Mouse (Mus musculus) urinary bladder, postnatal 25 days (tissue): ENCODE results near the gene Ccdc18.
A peak's percentile ranks its signal among the peaks of the same experiment; 100 is the strongest.
"Not testable (repeated sequence)": the region's sequence is repeated elsewhere in the genome, so short reads cannot be mapped to it uniquely, and the experiment has no call there.

Source experiments
- DNase-seq: peaks from one replicate; pipeline ENCODE4 v3.0.0; 2022; ENCODE audit warnings: low spot score

The Ccdc18 gene

DNA sequence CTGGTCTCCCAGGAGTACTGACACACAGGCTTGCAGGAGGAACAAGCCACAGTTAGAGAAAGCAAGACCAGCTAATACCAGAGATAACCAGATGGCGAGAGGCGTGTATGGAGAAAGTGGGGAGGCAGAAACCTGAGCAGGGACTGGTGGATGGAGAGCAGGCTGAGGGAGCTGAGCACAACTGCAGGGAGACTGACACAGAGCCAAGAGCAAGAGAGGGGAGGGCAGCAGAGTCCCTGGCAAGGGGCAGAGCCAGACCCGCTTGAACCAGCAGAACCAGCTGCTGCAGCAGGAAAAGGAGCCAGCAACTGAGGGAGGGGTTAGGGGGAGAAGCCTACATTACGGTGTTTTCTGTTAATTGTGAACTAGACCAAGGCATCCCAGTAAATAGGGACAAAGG lies 130.0 kb downstream of the Ccdc18 start:
- DNase-seq = no peak

DNA sequence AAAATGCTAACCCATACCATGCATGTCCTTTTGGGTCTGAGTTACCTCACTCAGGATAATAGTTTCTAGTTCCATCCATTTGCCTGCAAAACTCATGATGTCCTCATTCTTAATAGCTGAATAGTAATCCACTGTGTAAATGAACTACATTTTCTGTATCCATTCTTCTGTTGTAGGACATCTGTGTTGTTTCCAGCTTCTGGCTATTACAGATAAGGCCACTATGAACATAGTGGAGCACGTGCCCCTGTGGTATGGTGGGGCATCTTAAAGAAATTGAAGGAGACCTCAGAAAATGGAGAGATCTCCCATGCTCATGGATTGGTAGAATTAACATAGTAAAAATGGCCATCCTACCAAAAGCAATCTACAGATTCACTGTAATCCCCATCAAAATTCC lies 131.1 kb downstream of the Ccdc18 start:
- not testable (repeated sequence) for DNase-seq

DNA sequence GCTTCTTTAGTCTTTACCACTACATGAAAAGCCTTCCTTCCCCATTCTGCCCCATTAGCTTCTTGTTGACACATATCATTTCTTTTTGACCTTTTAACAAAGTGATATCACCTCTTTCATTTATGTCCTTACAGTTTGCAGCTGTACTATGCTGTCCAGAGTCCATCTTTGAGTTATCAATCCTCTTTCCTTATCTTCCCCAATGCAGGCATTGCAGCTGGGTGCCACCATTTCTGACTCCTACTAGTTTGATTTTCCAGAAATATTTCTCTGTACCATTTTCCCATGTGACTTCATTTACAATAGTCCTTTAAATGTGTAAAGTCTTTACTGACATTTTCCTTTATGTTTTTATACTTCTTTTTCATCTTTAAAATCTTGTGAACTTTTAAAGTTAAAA lies 134.3 kb downstream of the Ccdc18 start:
- DNase-seq = no peak

DNA sequence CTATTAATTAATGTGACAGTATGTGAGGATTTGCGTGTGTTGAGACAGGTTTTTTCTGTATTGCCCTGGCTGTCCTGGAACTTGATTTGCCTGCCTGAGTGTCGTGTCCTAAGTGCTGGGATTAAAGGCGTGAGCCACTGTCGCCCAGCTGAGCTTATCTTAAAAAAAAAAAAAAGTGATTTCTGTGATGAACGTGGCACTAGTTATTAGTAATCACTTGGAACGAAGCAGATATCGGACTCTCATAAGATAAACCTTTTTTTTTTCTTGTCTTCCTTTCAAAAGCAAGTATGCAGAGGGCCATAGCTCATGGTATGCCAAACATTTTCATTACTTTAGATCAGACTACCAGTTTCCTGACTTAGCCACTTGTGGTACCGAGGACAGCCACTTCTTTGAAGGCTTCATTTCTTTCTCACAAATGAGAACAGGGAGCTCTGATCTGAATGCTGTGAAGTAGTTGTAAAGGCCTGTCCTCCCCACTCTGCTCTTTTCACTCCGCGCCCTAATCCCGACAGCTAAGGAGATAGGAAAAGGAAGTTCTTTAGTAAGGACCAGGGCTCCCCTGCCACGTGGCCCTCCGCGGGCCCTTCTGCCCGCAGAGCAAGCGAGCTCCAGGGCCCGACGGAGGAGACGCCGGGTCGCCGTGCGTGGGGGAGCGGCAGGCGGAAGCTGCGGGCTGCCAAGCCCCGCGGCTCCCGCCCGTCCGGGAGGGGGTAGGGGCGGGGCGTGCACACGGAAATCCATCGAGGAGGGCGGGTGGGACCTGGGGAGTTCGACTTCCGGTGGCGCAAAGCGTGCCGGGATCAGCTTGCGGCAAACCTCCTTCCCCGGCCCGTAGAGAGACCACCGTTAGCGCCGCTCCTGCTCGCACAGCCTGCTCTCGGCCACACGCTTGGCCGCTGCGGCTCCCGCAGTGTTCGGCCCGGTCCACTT lies 135.7 kb downstream of the Ccdc18 start, which contains the start of gene Dr1:
Dr1 (plus strand) TSS at position 771 of the 936 bp plus-strand sequence.
- DNase-seq = peak; percentile 80

DNA sequence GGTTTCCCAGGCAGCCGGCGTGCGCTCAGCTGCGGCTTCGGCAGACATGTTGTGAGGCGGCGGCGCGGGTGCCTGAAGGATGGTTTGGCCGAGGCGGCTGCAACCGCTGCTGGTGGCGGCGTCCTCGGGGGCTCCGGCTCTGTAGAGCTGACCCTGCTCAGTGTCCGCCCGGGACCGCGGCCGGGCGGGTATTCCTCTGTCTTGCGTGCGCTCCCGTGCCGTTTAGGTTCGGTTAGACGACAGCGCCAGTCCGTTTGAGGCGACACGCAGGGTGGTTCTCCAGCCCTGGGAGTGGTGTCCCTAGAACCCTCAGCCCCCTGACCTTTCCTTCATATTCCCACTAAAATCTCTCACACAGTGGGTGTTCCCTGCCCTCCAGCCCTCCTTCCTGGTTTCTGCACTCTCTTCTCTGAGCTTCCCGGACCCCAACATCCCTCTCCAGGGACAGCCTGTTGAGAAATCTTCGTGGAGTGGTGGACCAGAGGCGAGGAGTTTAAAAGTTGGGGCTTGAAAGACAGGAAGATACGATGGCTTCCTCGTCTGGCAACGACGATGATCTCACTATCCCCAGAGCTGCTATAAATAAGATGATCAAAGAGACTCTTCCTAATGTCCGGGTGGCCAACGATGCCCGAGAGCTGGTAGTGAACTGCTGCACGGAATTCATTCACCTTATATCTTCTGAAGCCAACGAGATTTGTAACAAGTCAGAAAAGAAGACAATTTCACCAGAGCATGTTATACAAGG lies 136.6 kb downstream of the Ccdc18 start:
- peak; percentile 8 for DNase-seq

DNA sequence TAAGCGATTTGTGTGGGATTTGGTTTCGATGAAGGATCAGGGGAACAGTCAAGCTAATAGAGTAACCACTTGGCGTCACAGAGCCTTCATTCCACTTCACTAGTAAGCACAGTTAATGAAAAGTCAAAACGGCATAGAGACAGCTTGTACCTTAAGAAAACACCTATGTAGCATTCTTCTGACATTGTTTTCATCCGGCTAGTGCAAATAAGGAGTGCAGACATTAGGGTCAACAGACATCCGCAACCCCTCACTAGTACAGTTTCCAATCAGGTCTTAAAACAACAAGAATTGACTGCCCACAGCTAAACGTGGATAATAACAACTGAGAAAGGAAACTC lies 137.1 kb downstream of the Ccdc18 start:
- DNase-seq = no peak

DNA sequence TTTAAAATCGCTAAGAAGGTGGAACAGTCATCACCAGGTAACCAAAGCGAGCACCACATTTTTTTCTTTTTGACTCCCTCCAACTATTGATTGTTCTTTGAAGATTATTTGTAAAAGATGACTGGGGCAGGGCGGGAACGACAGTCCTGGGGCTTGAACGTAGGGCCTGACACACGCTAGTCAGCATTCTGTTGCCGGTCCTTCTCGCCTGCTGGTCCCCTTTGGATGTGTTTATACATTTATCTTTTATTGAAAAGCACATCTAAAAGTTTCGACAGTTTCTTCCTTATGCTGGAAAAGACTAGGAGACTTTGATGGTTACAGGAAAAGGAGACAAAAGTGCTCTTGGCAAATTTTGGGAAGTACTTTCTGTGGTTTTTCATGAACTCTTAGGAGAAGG lies 137.7 kb downstream of the Ccdc18 start:
- DNase-seq = no peak

DNA sequence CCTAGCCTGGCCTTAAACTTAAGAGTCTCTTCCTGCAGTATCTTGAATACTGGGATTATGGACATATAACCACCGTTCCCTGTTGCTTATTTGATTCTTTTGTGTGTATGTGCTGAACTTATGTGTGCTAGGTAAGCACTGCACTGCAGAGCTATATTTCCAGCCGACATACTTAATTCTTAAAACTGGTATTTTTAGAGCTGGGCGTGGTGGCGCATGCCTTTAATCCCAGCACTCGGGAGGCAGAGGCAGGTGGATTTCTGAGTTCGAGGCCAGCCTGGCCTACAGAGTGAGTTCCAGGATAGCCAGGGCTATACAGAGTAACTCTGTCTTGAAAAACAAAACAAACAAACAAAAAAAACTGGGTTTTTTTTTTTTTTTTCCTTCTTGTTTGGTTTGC lies 138.7 kb downstream of the Ccdc18 start:
- not testable (repeated sequence) for DNase-seq
